15 mouse cellular contexts compared by ENCODE assay signal in genomic region chr14:62758714-62759113, GRCm38 (mm10). TPM values are rescaled to one million over a fixed set of nuclear protein-coding genes. Genes with fewer than 3 reads are reported as not detected.
A peak's percentile ranks its signal among the peaks of the same experiment; 100 is the strongest.
DNase-seq lines count a peak whose midpoint lies in the region; ATAC-seq lines count a peak whose summit lies in the region.
"Had no signal": no experiment of that assay in that cellular context is flagged by ENCODE, and none has a peak within 500 bp of the region (broad histone marks: within the 10 kb centered on the region; RNA-seq: fewer than 3 reads in every experiment).

No protein-coding gene starts in this region.

- H3K9ac ChIP-seq in forebrain, embryonic 16.5 days (replicated peaks; ENCODE audit: low read depth, low read length) = no peak overlapping the region
- H3K9ac ChIP-seq in hindbrain, embryonic 14.5 days = no peak overlapping the region
- no peak overlapping the region for H3K9ac ChIP-seq in midbrain, embryonic 15.5 days
- H3K9ac ChIP-seq in midbrain, embryonic 11.5 days (ENCODE audit: low read length) = no peak overlapping the region
- no peak overlapping the region for H3K9ac ChIP-seq in kidney, embryonic 15.5 days

- DNase-seq in forebrain, embryonic 10.5 days (ENCODE audit: extremely low spot score, low spot score) = no peak
- DNase-seq in hindbrain, embryonic 14.5 days (ENCODE audit: low spot score) = no peak
- DNase-seq in hindbrain, embryonic 10.5 days (ENCODE audit: low spot score) = no peak
- no peak for DNase-seq in midbrain, embryonic 11.5 days (ENCODE audit: low spot score, missing footprints)
- DNase-seq: adrenal gland, postnatal 10 days; cerebellum, adult 8-10 months; heart, postnatal 10 days; kidney, postnatal 10 days; lung, postnatal 10 days; right cerebral cortex, postnatal 25 days; thymus, postnatal 36 days had no signal

- H3K4me1 ChIP-seq in forebrain, embryonic 10.5 days = peaks cover 19% of the 10 kb centered on the region
- peaks cover 10% of the 10 kb centered on the region for H3K4me1 ChIP-seq in forebrain, embryonic 16.5 days (replicated peaks; ENCODE audit: control insufficient read depth, insufficient read depth, low read length)
- H3K4me1 ChIP-seq in hindbrain, embryonic 14.5 days (replicated peaks; ENCODE audit: control insufficient read depth, insufficient read depth, low read length) = peaks cover 21% of the 10 kb centered on the region
- peaks cover 23% of the 10 kb centered on the region for H3K4me1 ChIP-seq in hindbrain, embryonic 10.5 days (replicated peaks)
- H3K4me1 ChIP-seq in midbrain, embryonic 15.5 days = peaks cover 20% of the 10 kb centered on the region
- H3K4me1 ChIP-seq in midbrain, embryonic 11.5 days (ENCODE audit: control insufficient read depth, insufficient read depth, low read length) = peaks cover 12% of the 10 kb centered on the region
- peaks cover 7% of the 10 kb centered on the region for H3K4me1 ChIP-seq in kidney, embryonic 15.5 days

- WGBS in forebrain, embryonic 10.5 days = 95% methylated on average over 5 of the region's 5 CpGs
- whole genome bisulfite sequencing in forebrain, embryonic 16.5 days = 93% methylated on average over 5 of the region's 5 CpGs
- WGBS in hindbrain, embryonic 14.5 days = 93% methylated on average over 5 of the region's 5 CpGs
- 93% methylated on average over 5 of the region's 5 CpGs for WGBS in hindbrain, embryonic 10.5 days
- 97% methylated on average over 5 of the region's 5 CpGs for WGBS in midbrain, embryonic 15.5 days
- WGBS in midbrain, embryonic 11.5 days = 95% methylated on average over 5 of the region's 5 CpGs
- WGBS in kidney, embryonic 15.5 days = 94% methylated on average over 5 of the region's 5 CpGs

- no peak for ATAC-seq in forebrain, embryonic 16.5 days
- ATAC-seq in hindbrain, embryonic 14.5 days (ENCODE audit: low FRiP score) = no peak
- no peak for ATAC-seq in midbrain, embryonic 15.5 days (replicated peaks)
- no peak for ATAC-seq in midbrain, embryonic 11.5 days (ENCODE audit: low FRiP score)
- no peak for ATAC-seq in kidney, embryonic 15.5 days (replicated peaks; ENCODE audit: low FRiP score)

- no peak overlapping the region for H3K4me2 ChIP-seq in forebrain, embryonic 16.5 days (ENCODE audit: low read length)
- peak overlapping the region; percentile 88 for H3K4me2 ChIP-seq in hindbrain, embryonic 14.5 days (replicated peaks)
- peak overlapping the region; percentile 76; the same call in 1 of the 2 replicates for H3K4me2 ChIP-seq in midbrain, embryonic 15.5 days
- H3K4me2 ChIP-seq in midbrain, embryonic 11.5 days = no peak overlapping the region
- no peak overlapping the region for H3K4me2 ChIP-seq in kidney, embryonic 15.5 days

- H3K9me3 ChIP-seq in forebrain, embryonic 10.5 days = no peaks in the 10 kb centered on the region
- H3K9me3 ChIP-seq in forebrain, embryonic 16.5 days (ENCODE audit: control insufficient read depth, low read length) = no peaks in the 10 kb centered on the region
- H3K9me3 ChIP-seq in hindbrain, embryonic 14.5 days (ENCODE audit: control insufficient read depth, low read length) = no peaks in the 10 kb centered on the region
- no peaks in the 10 kb centered on the region for H3K9me3 ChIP-seq in hindbrain, embryonic 10.5 days
- H3K9me3 ChIP-seq in midbrain, embryonic 15.5 days = no peaks in the 10 kb centered on the region
- no peaks in the 10 kb centered on the region for H3K9me3 ChIP-seq in midbrain, embryonic 11.5 days (ENCODE audit: control insufficient read depth, low read length)
- no peaks in the 10 kb centered on the region for H3K9me3 ChIP-seq in kidney, embryonic 15.5 days (replicated peaks)
- H3K9me3 ChIP-seq: limb, embryonic 12.5 days had no signal

- no peaks in the 10 kb centered on the region for H3K27me3 ChIP-seq in forebrain, embryonic 10.5 days (ENCODE audit: poor library complexity, severe bottlenecking)
- no peaks in the 10 kb centered on the region for H3K27me3 ChIP-seq in forebrain, embryonic 16.5 days (replicated peaks; ENCODE audit: control insufficient read depth, insufficient read depth, low read length)
- H3K27me3 ChIP-seq in hindbrain, embryonic 14.5 days (ENCODE audit: control insufficient read depth, insufficient read depth, low read length) = no peaks in the 10 kb centered on the region
- no peaks in the 10 kb centered on the region for H3K27me3 ChIP-seq in hindbrain, embryonic 10.5 days (ENCODE audit: insufficient read depth, poor library complexity, severe bottlenecking)
- no peaks in the 10 kb centered on the region for H3K27me3 ChIP-seq in midbrain, embryonic 15.5 days (replicated peaks)
- H3K27me3 ChIP-seq in midbrain, embryonic 11.5 days (ENCODE audit: control insufficient read depth, insufficient read depth, low read length) = no peaks in the 10 kb centered on the region
- H3K27me3 ChIP-seq in kidney, embryonic 15.5 days = no peaks in the 10 kb centered on the region
- H3K27me3 ChIP-seq: limb, embryonic 12.5 days had no signal

- peaks cover 50% of the 10 kb centered on the region for H3K36me3 ChIP-seq in forebrain, embryonic 10.5 days (replicated peaks)
- H3K36me3 ChIP-seq in forebrain, embryonic 16.5 days (ENCODE audit: control insufficient read depth, insufficient read depth) = no peaks in the 10 kb centered on the region; the same call in 1 of the 2 replicates
- H3K36me3 ChIP-seq in hindbrain, embryonic 14.5 days (replicated peaks; ENCODE audit: control insufficient read depth, insufficient read depth) = peaks cover 13% of the 10 kb centered on the region
- peaks cover 32% of the 10 kb centered on the region for H3K36me3 ChIP-seq in hindbrain, embryonic 10.5 days
- H3K36me3 ChIP-seq in midbrain, embryonic 15.5 days (replicated peaks) = no peaks in the 10 kb centered on the region; the same call in 1 of the 2 replicates
- H3K36me3 ChIP-seq in midbrain, embryonic 11.5 days (ENCODE audit: control insufficient read depth, insufficient read depth, low read length) = no peaks in the 10 kb centered on the region
- peaks cover 23% of the 10 kb centered on the region for H3K36me3 ChIP-seq in kidney, embryonic 15.5 days

- peak overlapping the region; percentile 92; the same call in 1 of the 2 replicates for H3K4me3 ChIP-seq in forebrain, embryonic 10.5 days
- no peak overlapping the region for H3K4me3 ChIP-seq in forebrain, embryonic 16.5 days (replicated peaks; ENCODE audit: low read length)
- H3K4me3 ChIP-seq in hindbrain, embryonic 14.5 days (replicated peaks; ENCODE audit: low read length) = peak overlapping the region; percentile 97; the same call in 1 of the 2 replicates
- no peak overlapping the region for H3K4me3 ChIP-seq in hindbrain, embryonic 10.5 days
- peak overlapping the region; percentile 91; the same call in 1 of the 2 replicates for H3K4me3 ChIP-seq in midbrain, embryonic 15.5 days
- H3K4me3 ChIP-seq in midbrain, embryonic 11.5 days (ENCODE audit: low read depth, low read length) = no peak overlapping the region
- H3K4me3 ChIP-seq in kidney, embryonic 15.5 days (replicated peaks) = no peak overlapping the region

- H3K27ac ChIP-seq in forebrain, embryonic 10.5 days = no peak overlapping the region
- H3K27ac ChIP-seq in forebrain, embryonic 16.5 days (ENCODE audit: low read length) = no peak overlapping the region
- peak overlapping the region; percentile 99; the same call in 1 of the 2 replicates for H3K27ac ChIP-seq in hindbrain, embryonic 14.5 days
- no peak overlapping the region for H3K27ac ChIP-seq in hindbrain, embryonic 10.5 days
- no peak overlapping the region for H3K27ac ChIP-seq in midbrain, embryonic 15.5 days
- H3K27ac ChIP-seq in midbrain, embryonic 11.5 days (ENCODE audit: low read depth, low read length) = no peak overlapping the region
- no peak overlapping the region for H3K27ac ChIP-seq in kidney, embryonic 15.5 days

RNA-seq across cellular contexts. Expression of gene Ints6, which starts 2.3 kb away (rescaled TPM):
- polyA plus RNA-seq in forebrain, embryonic 10.5 days (2016; fragmentation: Nextera tagmentation; extraction: Ambion mirVana) = 23.5 and 23.9 TPM in 2 replicates
- polyA plus RNA-seq in forebrain, embryonic 16.5 days (2015; fragmentation: Nextera tagmentation; extraction: Ambion mirVana) = 18.4 and 22.6 TPM in 2 replicates
- 21.8 and 24.7 TPM in 2 replicates for polyA plus RNA-seq in hindbrain, embryonic 14.5 days (2014; fragmentation: Nextera tagmentation; extraction: Ambion mirVana)
- 17.7 and 20.5 TPM in 2 replicates for polyA plus RNA-seq in hindbrain, embryonic 10.5 days (2016; fragmentation: Nextera tagmentation; extraction: Ambion mirVana)
- polyA plus RNA-seq in midbrain, embryonic 15.5 days (2015; fragmentation: Nextera tagmentation; extraction: Ambion mirVana) = 14.8 and 17.0 TPM in 2 replicates
- polyA plus RNA-seq in midbrain, embryonic 11.5 days (2014; fragmentation: Nextera tagmentation; extraction: Ambion mirVana) = 26.9 and 31.4 TPM in 2 replicates
- polyA plus RNA-seq in kidney, embryonic 15.5 days (2015; fragmentation: Nextera tagmentation; extraction: Ambion mirVana) = 19.5 and 21.9 TPM in 2 replicates

Comparison
In these comparisons a context has a peak if more than half of its experiments do, and no peak if none do; other contexts are left out.
1. H3K4me3 ChIP-seq: peak in forebrain, embryonic 10.5 days (single experiment), hindbrain, embryonic 14.5 days (single experiment) and midbrain, embryonic 15.5 days (single experiment); none in forebrain, embryonic 16.5 days (single experiment), hindbrain, embryonic 10.5 days (single experiment), midbrain, embryonic 11.5 days (single experiment) and kidney, embryonic 15.5 days (single experiment).
2. H3K4me2 ChIP-seq: peak in hindbrain, embryonic 14.5 days (single experiment) and midbrain, embryonic 15.5 days (single experiment); none in forebrain, embryonic 16.5 days (single experiment), midbrain, embryonic 11.5 days (single experiment) and kidney, embryonic 15.5 days (single experiment).